ENCODE assay signal across 7 mouse cellular contexts in genomic region chr11:117077227-117077626, GRCm38 (mm10). TPM values are rescaled to one million over a fixed set of nuclear protein-coding genes. Genes with fewer than 3 reads are reported as not detected.
DNase-seq lines count a peak whose midpoint lies in the region; ATAC-seq and TF ChIP-seq lines count a peak whose summit lies in the region.

No protein-coding gene starts in this region.

- DNase-seq in lung, adult 2 months = no peak
- DNase-seq in lung, adult 18-20 months = no peak
- no peak for DNase-seq in limb, embryonic 10.5 days (ENCODE audit: low spot score)
- DNase-seq in layer of hippocampus, adult 8-10 months (ENCODE audit: low spot score in 2 of 2) = no peak
- DNase-seq in embryo, embryonic 10 days (ENCODE audit: low spot score) = no peak

- TF ChIP-seq CTCF in lung, adult 2 months (IDR thresholded peaks at IDR 0.05; ENCODE audit: insufficient read depth, low read length) = no peak

- peak overlapping the region; percentile 84 for H3K4me2 ChIP-seq in embryonic facial prominence, embryonic 15.5 days (replicated peaks)
- peak overlapping the region; percentile 96 for H3K4me2 ChIP-seq in neural tube, embryonic 15.5 days

- peaks cover 18% of the 10 kb centered on the region for H3K4me1 ChIP-seq in lung, adult 2 months (ENCODE audit: control insufficient read depth, insufficient read depth, low read length)
- peaks cover 52% of the 10 kb centered on the region for H3K4me1 ChIP-seq in embryonic facial prominence, embryonic 15.5 days
- peaks cover 43% of the 10 kb centered on the region for H3K4me1 ChIP-seq in limb, embryonic 10.5 days
- peaks cover 49% of the 10 kb centered on the region for H3K4me1 ChIP-seq in neural tube, embryonic 15.5 days

- H3K27me3 ChIP-seq in embryonic facial prominence, embryonic 15.5 days = no peaks in the 10 kb centered on the region
- H3K27me3 ChIP-seq in limb, embryonic 10.5 days (ENCODE audit: low read depth, poor library complexity, severe bottlenecking) = no peaks in the 10 kb centered on the region
- H3K27me3 ChIP-seq in neural tube, embryonic 15.5 days (replicated peaks) = no peaks in the 10 kb centered on the region

- no peak for TF ChIP-seq POLR2A in lung, adult 2 months (IDR thresholded peaks at IDR 0.05; ENCODE audit: borderline replicate concordance, extremely low read depth, low read depth, low read length)

- H3K9me3 ChIP-seq in embryonic facial prominence, embryonic 15.5 days (replicated peaks) = no peaks in the 10 kb centered on the region
- no peaks in the 10 kb centered on the region for H3K9me3 ChIP-seq in limb, embryonic 10.5 days (replicated peaks)
- no peaks in the 10 kb centered on the region for H3K9me3 ChIP-seq in neural tube, embryonic 15.5 days (replicated peaks)

- WGBS in lung, adult 2 months = 5% methylated on average over 8 of the region's 8 CpGs
- 3% methylated on average over 8 of the region's 8 CpGs for WGBS in embryonic facial prominence, embryonic 15.5 days
- WGBS in limb, embryonic 10.5 days = 2% methylated on average over 8 of the region's 8 CpGs
- 4% methylated on average over 8 of the region's 8 CpGs for WGBS in neural tube, embryonic 15.5 days

- peak overlapping the region; percentile 79; the same call in 1 of the 2 replicates for H3K27ac ChIP-seq in embryonic facial prominence, embryonic 15.5 days (replicated peaks)
- peak overlapping the region; percentile 93 for H3K27ac ChIP-seq in limb, embryonic 10.5 days
- peak overlapping the region; percentile 86 for H3K27ac ChIP-seq in neural tube, embryonic 15.5 days (replicated peaks)

- peak overlapping the region; percentile 70 for H3K4me3 ChIP-seq in lung, adult 2 months (replicated peaks; ENCODE audit: extremely low read depth, low read depth, low read length)
- H3K4me3 ChIP-seq in embryonic facial prominence, embryonic 15.5 days (replicated peaks) = peak overlapping the region; percentile 69
- H3K4me3 ChIP-seq in limb, embryonic 10.5 days = peak overlapping the region; percentile 88
- H3K4me3 ChIP-seq in neural tube, embryonic 15.5 days (replicated peaks) = peak overlapping the region; percentile 84

- no peak for ATAC-seq in embryonic facial prominence, embryonic 15.5 days (ENCODE audit: insufficient number of reproducible peaks, low FRiP score, low TSS enrichment, low read depth)
- ATAC-seq in neural tube, embryonic 15.5 days (ENCODE audit: low FRiP score) = no peak

- H3K36me3 ChIP-seq in embryonic facial prominence, embryonic 15.5 days = peaks cover 29% of the 10 kb centered on the region
- H3K36me3 ChIP-seq in limb, embryonic 10.5 days = peaks cover 38% of the 10 kb centered on the region
- peaks cover 26% of the 10 kb centered on the region for H3K36me3 ChIP-seq in neural tube, embryonic 15.5 days

- H3K9ac ChIP-seq in embryonic facial prominence, embryonic 15.5 days = peak overlapping the region; percentile 80
- H3K9ac ChIP-seq in neural tube, embryonic 15.5 days (replicated peaks) = peak overlapping the region; percentile 90

RNA-seq across cellular contexts. Expression of gene Sec14l1, which starts 37.7 kb away (rescaled TPM):
- polyA plus RNA-seq in lung, adult 2 months (2012; rRNA removed) = 123 and 133 TPM in 2 replicates
- 61.4 and 69.3 TPM in 2 replicates for polyA plus RNA-seq in embryonic facial prominence, embryonic 15.5 days (2015; fragmentation: Nextera tagmentation; extraction: Ambion mirVana)
- polyA plus RNA-seq in limb, embryonic 10.5 days (2016; fragmentation: Nextera tagmentation; extraction: Ambion mirVana) = 40.1 and 47.8 TPM in 2 replicates
- 52.0 and 52.1 TPM in 2 replicates for polyA plus RNA-seq in neural tube, embryonic 15.5 days (2015; fragmentation: Nextera tagmentation; extraction: Ambion mirVana)
- total RNA-seq in layer of hippocampus, adult 8-10 months (2022) = 100 to 1,000 TPM; 221 to 238 (median 233) TPM
